14 mouse cellular contexts compared by ENCODE assay signal in genomic region chr10:83565449-83566441, GRCm38 (mm10). TPM values are rescaled to one million over a fixed set of nuclear protein-coding genes. Genes with fewer than 3 reads are reported as not detected.
DNase-seq lines count a peak whose midpoint lies in the region; ATAC-seq and TF ChIP-seq lines count a peak whose summit lies in the region.
"Had no signal": no experiment of that assay in that cellular context is flagged by ENCODE, and none has a peak within 500 bp of the region (broad histone marks: within the 10 kb centered on the region; RNA-seq: fewer than 3 reads in every experiment).

No protein-coding gene starts in this region.

- H3K9ac ChIP-seq in lung, postnatal 0 days (replicated peaks; ENCODE audit: low read depth), result no peak overlapping the region
- H3K9ac ChIP-seq: embryonic facial prominence, embryonic 13.5 days; hindbrain, embryonic 15.5 days; lung, embryonic 15.5 days had no signal

- no peak overlapping the region for H3K4me3 ChIP-seq in lung, postnatal 0 days (ENCODE audit: low read depth, low read length)
- no peak overlapping the region for H3K4me3 ChIP-seq in lung, adult 2 months (replicated peaks; ENCODE audit: extremely low read depth, low read depth, low read length)
- H3K4me3 ChIP-seq in G1E (ENCODE audit: low read depth, low read length), result no peak overlapping the region
- H3K4me3 ChIP-seq in limb, embryonic 10.5 days, result no peak overlapping the region
- H3K4me3 ChIP-seq: embryonic facial prominence, embryonic 13.5 days; forebrain, embryonic 10.5 days; hindbrain, embryonic 15.5 days; lung, embryonic 15.5 days had no signal

- H3K27me3 ChIP-seq in lung, postnatal 0 days (replicated peaks; ENCODE audit: insufficient read depth, low read length), result no peaks in the 10 kb centered on the region
- no peaks in the 10 kb centered on the region for H3K27me3 ChIP-seq in G1E (ENCODE audit: insufficient read depth, low read length)
- no peaks in the 10 kb centered on the region for H3K27me3 ChIP-seq in limb, embryonic 10.5 days (ENCODE audit: low read depth, poor library complexity, severe bottlenecking)
- H3K27me3 ChIP-seq: embryonic facial prominence, embryonic 13.5 days; hindbrain, embryonic 15.5 days; lung, embryonic 15.5 days had no signal

- no peak overlapping the region for H3K4me2 ChIP-seq in lung, postnatal 0 days (replicated peaks; ENCODE audit: low read depth, low read length)
- H3K4me2 ChIP-seq: embryonic facial prominence, embryonic 13.5 days; hindbrain, embryonic 15.5 days; lung, embryonic 15.5 days had no signal

- DNase-seq in lung, postnatal 0 days (ENCODE audit: low spot score), result no peak
- DNase-seq in lung, adult 2 months, result no peak
- peak; percentile 1 for DNase-seq in G1E (ENCODE audit: low spot score)
- peak; percentile 4 for DNase-seq in retina, embryonic 14.5 days (ENCODE audit: low spot score)
- DNase-seq in cerebellum, postnatal 10 days, result no peak
- no peak for DNase-seq in limb, embryonic 10.5 days (ENCODE audit: low spot score)
- no peak for DNase-seq in urinary bladder, postnatal 10 days (ENCODE audit: low spot score)
- DNase-seq: right cerebral cortex, adult 18-20 months; thymus, postnatal 4 days had no signal

- H3K36me3 ChIP-seq in lung, postnatal 0 days (ENCODE audit: insufficient read depth, low read length), result peaks cover 27% of the 10 kb centered on the region
- peaks cover 89% of the 10 kb centered on the region for H3K36me3 ChIP-seq in G1E (replicated peaks)
- peaks cover 100% of the 10 kb centered on the region for H3K36me3 ChIP-seq in limb, embryonic 10.5 days

- TF ChIP-seq POLR2A in lung, adult 2 months (IDR thresholded peaks at IDR 0.05; ENCODE audit: borderline replicate concordance, extremely low read depth, low read depth, low read length), result no peak

- H3K9me3 ChIP-seq in lung, postnatal 0 days (ENCODE audit: low read length), result no peaks in the 10 kb centered on the region
- no peaks in the 10 kb centered on the region for H3K9me3 ChIP-seq in G1E (replicated peaks)
- no peaks in the 10 kb centered on the region for H3K9me3 ChIP-seq in limb, embryonic 10.5 days (replicated peaks)
- H3K9me3 ChIP-seq: embryonic facial prominence, embryonic 13.5 days; forebrain, embryonic 10.5 days; hindbrain, embryonic 15.5 days; lung, embryonic 15.5 days had no signal

- H3K4me1 ChIP-seq in lung, postnatal 0 days (ENCODE audit: insufficient read depth, low read depth, low read length), result no peaks in the 10 kb centered on the region
- H3K4me1 ChIP-seq in lung, adult 2 months (ENCODE audit: control insufficient read depth, insufficient read depth, low read length), result no peaks in the 10 kb centered on the region
- peaks cover 5% of the 10 kb centered on the region; the same call in 1 of the 2 replicates for H3K4me1 ChIP-seq in G1E (ENCODE audit: insufficient read depth, low read depth, low read length)
- no peaks in the 10 kb centered on the region for H3K4me1 ChIP-seq in limb, embryonic 10.5 days
- H3K4me1 ChIP-seq: embryonic facial prominence, embryonic 13.5 days; forebrain, embryonic 10.5 days; hindbrain, embryonic 15.5 days; lung, embryonic 15.5 days had no signal

- H3K27ac ChIP-seq in lung, postnatal 0 days (ENCODE audit: low read length), result no peak overlapping the region
- no peak overlapping the region for H3K27ac ChIP-seq in limb, embryonic 10.5 days
- H3K27ac ChIP-seq: embryonic facial prominence, embryonic 13.5 days; forebrain, embryonic 10.5 days; hindbrain, embryonic 15.5 days; lung, embryonic 15.5 days had no signal

- no peak for ATAC-seq in lung, postnatal 0 days
- no peak for ATAC-seq in G1E (ENCODE audit: extremely low read depth, insufficient number of reproducible peaks, low FRiP score, poor library complexity, severe bottlenecking)
- ATAC-seq in common myeloid progenitor, adult 5-6 weeks (replicated peaks; ENCODE audit: low read depth, poor library complexity, severe bottlenecking), result peak; percentile 87

- peak; percentile 14; the same call in 1 of the 2 replicates for TF ChIP-seq CTCF in lung, postnatal 0 days (IDR thresholded peaks at IDR 0.05)
- no peak for TF ChIP-seq CTCF in lung, adult 2 months (IDR thresholded peaks at IDR 0.05; ENCODE audit: insufficient read depth, low read length)
- TF ChIP-seq CTCF in G1E (IDR thresholded peaks at IDR 0.05; ENCODE audit: low read depth, low read length), result no peak

- WGBS in lung, postnatal 0 days, result 93% methylated on average over 7 of the region's 7 CpGs
- WGBS in lung, adult 2 months, result 87% methylated on average over 7 of the region's 7 CpGs
- 94% methylated on average over 7 of the region's 7 CpGs for WGBS in limb, embryonic 10.5 days

- no peak for TF ChIP-seq EP300 in lung, postnatal 0 days (IDR thresholded peaks at IDR 0.05)

RNA-seq across cellular contexts. Expression of gene Washc4, which starts 22.2 kb away (rescaled TPM):
- 28.3 and 32.7 TPM in 2 replicates for polyA plus RNA-seq in lung, postnatal 0 days (2015; fragmentation: Nextera tagmentation; extraction: Ambion mirVana)
- polyA plus RNA-seq in lung, adult 2 months (2012; rRNA removed), result 2.4 and 3.9 TPM in 2 replicates
- total RNA-seq in G1E (2014; fragmentation: Nextera tagmentation) (46.0 and 48.3 TPM in 2 replicates), G1E (2017) (57.4 and 61.5 TPM in 2 replicates)
- 1.5 and 2.3 TPM in 2 replicates for polyA plus RNA-seq in G1E (2012)
- 37.1 and 45.0 TPM in 2 replicates for total RNA-seq in common myeloid progenitor, adult 5-6 weeks (2017)
- 31.2 and 32.3 TPM in 2 replicates for polyA plus RNA-seq in limb, embryonic 10.5 days (2016; fragmentation: Nextera tagmentation; extraction: Ambion mirVana)

RNA-seq across cellular contexts. Expression of gene Aldh1l2, which starts 31.8 kb away (rescaled TPM):
- polyA plus RNA-seq in lung, postnatal 0 days (2015; fragmentation: Nextera tagmentation; extraction: Ambion mirVana), result 0.45 and 0.55 TPM in 2 replicates
- 0.45 and 0.84 TPM in 2 replicates for polyA plus RNA-seq in lung, adult 2 months (2012; rRNA removed)
- not detected in 2 replicates for total RNA-seq in G1E (2014; fragmentation: Nextera tagmentation)
- total RNA-seq in G1E (2017), result under 0.01 and 0.27 TPM in 2 replicates
- polyA plus RNA-seq in G1E (2012), result not detected in 2 replicates
- total RNA-seq in common myeloid progenitor, adult 5-6 weeks (2017), result not detected in 2 replicates
- polyA plus RNA-seq in limb, embryonic 10.5 days (2016; fragmentation: Nextera tagmentation; extraction: Ambion mirVana), result 0.87 and 0.90 TPM in 2 replicates

Comparison
In these comparisons a context has a peak if more than half of its experiments do, and no peak if none do; other contexts are left out.
1. DNase-seq: peak in G1E (single experiment) and retina, embryonic 14.5 days (single experiment); none in lung, postnatal 0 days (single experiment), lung, adult 2 months (single experiment), cerebellum, postnatal 10 days (0 of 2), limb, embryonic 10.5 days (single experiment) and urinary bladder, postnatal 10 days (single experiment).